Mouse (Mus musculus): ENCODE measurements at regions not wholly inside any gene's neighbourhood (a gene's known extent, or its start where the extent isn't known, plus 50 kb on each side); places are given as distances from the start of the nearest gene placed in this dataset.

GRCm38 (mm10) chr8:79828763-79829542, 117.3 kb downstream of the Anapc10 start:
- no peak for DNase-seq (ENCODE audit: low read depth, low spot score)

DNA sequence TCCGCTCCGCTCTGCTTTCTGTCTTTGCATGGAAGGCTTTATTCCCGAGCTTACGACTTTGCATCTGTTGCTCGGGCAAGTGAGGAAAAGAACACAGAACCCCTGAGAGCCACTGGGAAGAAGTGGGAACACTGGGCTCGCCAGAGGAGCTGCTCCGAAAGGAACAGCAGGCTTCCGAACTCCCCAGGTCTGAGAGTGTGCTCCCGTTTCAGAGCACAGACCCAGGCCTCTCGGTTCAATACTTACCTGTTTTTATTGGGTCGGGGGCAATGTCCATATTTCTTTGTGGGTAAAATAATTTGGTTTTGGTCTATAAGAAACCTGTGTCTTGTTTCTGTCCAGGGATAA, 117.9 kb downstream of the Anapc10 start:
- DNase-seq (ENCODE audit: low read depth, low spot score), result no peak

DNA sequence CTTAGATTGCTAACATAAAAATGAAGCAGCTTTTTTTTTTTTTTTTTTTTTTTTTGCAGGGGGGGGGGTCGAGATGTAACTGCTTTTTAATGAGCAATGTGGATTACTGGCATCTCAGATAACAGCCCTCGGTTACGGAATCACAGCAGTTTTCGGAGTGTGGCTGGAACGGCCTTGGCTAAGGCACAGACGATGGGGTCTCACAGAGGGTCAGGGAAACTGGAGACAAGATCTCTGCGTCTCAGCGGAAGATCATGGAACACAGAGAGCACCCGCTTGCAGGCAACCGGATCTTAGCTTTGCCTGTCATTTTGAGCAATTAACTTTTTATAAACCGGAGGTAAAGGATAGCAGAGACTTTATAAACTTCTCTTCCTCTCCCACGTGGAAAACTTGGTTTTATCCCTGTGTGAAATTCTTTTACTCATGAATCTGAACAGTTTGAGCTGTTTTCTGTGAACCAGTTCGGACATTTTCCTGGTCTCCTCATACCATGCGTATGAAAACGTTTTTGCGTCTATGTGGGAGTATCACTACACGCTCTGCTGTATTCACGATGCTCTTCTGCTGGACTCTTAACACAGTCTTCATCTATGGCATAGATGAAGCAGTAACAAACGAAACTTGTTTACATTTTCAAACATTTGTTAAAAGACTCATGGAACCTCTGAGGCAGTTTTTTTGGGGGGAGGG, 118.5 kb downstream of the Anapc10 start:
- no peak for DNase-seq (ENCODE audit: low read depth, low spot score)

DNA sequence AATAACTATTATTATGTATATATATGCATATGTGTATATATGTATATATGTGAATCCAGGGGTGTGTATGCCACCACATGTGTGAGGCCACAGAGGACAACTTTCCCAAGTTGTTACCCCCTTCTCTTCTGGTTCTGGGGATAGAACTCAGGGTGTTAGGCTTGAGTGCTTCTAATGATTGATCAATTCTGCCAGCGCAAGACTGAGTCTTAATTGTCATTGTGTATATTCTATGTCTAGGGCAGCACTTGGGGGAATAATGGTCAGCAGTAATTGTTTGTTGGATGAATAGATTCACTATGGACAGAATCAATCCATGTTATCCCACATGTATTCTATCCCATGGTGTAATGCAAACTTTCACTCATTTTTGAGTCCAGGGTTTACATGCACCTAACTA, 127.3 kb downstream of the Anapc10 start:
- no peak for DNase-seq (ENCODE audit: low read depth, low spot score)

DNA sequence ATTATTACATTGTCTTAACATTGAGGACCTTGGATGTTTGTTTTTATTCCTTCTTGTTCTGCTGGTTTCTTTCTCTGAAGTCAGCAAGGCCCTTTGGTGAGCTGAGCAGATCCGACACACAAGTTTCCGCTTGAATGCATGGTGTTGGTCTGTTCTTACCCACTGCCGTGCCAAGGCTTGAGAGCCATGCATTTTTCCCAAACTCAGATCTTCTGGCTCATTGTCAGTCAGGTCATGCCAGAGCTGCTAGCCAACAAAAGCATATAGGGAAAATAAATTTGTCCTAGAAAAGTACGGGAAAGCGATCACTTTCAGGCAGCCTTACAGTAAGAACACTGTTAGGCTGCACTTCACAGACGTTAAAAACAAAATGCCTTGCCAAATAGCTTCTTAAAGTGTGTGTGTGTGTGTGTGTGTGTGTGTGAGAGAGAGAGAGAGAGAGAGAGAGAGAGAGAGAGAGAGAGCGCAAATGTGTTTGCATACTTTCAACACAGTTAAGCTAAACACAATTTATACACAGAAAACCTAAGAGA, 138.4 kb downstream of the Anapc10 start:
- DNase-seq (ENCODE audit: low read depth, low spot score), result no peak

- peak; percentile 47 for DNase-seq (ENCODE audit: low read depth, low spot score)
These were observed 138.9 kb downstream of the Anapc10 start for GRCm38 (mm10) chr8:79850519-79850918.

GRCm38 (mm10) chr8:79872416-79873077, 160.9 kb downstream of the Anapc10 start:
- no peak for DNase-seq (ENCODE audit: low read depth, low spot score)

- DNase-seq (ENCODE audit: low read depth, low spot score), result no peak
These were observed 149.8 kb downstream of the Hhip start for GRCm38 (mm10) chr8:79907971-79908370.
